Mouse (Mus musculus): ENCODE data around the gene Espnl. TPM values are rescaled to one million over a fixed set of nuclear protein-coding genes. Genes with fewer than 3 reads are reported as not detected.

The Espnl gene
- polyA plus RNA-seq, 1 experiment: not detected

DNA sequence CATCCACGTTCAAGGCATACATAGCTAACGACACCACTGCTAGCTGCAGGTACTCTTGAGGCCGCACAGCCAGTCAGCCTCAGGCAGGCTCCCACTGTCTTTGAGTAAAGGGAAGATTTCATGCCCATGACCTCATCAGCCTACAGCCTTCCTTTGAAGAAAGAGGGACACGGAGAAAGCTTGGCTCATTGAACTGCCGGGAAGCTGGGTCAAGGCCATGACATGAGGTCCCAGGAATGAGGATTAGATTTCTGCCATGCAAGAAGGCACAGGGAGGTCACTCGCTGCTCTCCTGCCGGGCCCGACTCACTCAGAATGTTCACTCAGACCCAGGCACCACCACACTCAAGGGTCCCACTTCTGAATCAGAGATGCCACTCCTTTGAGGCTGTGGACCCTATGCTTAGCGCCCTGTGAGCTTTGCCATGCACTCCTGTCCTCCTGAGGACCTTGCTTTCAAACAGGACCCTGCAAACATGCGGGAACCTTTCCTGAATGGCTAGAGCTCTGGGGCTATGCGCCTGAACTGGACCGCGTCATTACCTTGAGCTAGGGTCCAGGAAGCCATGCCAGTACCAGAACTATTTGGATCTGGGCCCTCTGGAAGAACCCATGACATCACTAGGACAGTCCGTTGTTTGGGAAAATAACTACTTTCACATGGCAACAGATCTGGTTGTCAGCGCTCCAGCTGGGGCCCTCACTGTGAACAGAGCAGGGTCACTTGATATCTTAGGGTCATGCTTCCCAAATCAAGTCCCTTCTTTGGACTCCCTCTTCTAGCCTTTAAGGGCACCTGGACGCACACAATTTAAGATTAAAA is 43.2 kb downstream of the Espnl start:
- Histone ChIP-seq H3K4me3 (ENCODE audit: insufficient read depth, low read depth, low read length) (no peak overlapping the region), H3K4me1 (ENCODE audit: control insufficient read depth, insufficient read depth, low read length) (peaks cover 13% of the 10 kb centered on the region), H3K27ac (ENCODE audit: insufficient read depth, low read depth, low read length) (no peak overlapping the region)
- 92% methylated on average over 16 of the region's 16 CpGs for WGBS
- TF ChIP-seq CTCF (IDR thresholded peaks at IDR 0.05; ENCODE audit: insufficient read depth, low read depth, low read length) (no peak), POLR2A (IDR thresholded peaks at IDR 0.05; ENCODE audit: insufficient read depth, low read depth, low read length) (no peak)

GRCm38 (mm10) chr1:91365816-91366214 is 43.9 kb downstream of the Espnl start:
- no peak overlapping the region for H3K27ac ChIP-seq (ENCODE audit: insufficient read depth, low read depth, low read length)
- 38% methylated on average over 8 of the region's 8 CpGs for WGBS
- H3K4me3 ChIP-seq (ENCODE audit: insufficient read depth, low read depth, low read length): peak overlapping the region; percentile 35; the same call in 1 of the 2 replicates
- TF ChIP-seq POLR2A (IDR thresholded peaks at IDR 0.05; ENCODE audit: insufficient read depth, low read depth, low read length) (no peak), CTCF (IDR thresholded peaks at IDR 0.05; ENCODE audit: insufficient read depth, low read depth, low read length) (no peak; the same call in 1 of the 2 replicates)
- peaks cover 17% of the 10 kb centered on the region for H3K4me1 ChIP-seq (ENCODE audit: control insufficient read depth, insufficient read depth, low read length)

GRCm38 (mm10) chr1:91366215-91367108 is 44.6 kb downstream of the Espnl start, which contains the start of gene Erfe:
Erfe (plus strand) TSS chr1:91366430.
- peak; percentile 56 for TF ChIP-seq CTCF (IDR thresholded peaks at IDR 0.05; ENCODE audit: insufficient read depth, low read depth, low read length)
- no peak for TF ChIP-seq POLR2A (IDR thresholded peaks at IDR 0.05; ENCODE audit: insufficient read depth, low read depth, low read length)
- H3K4me1 ChIP-seq (ENCODE audit: control insufficient read depth, insufficient read depth, low read length): peaks cover 17% of the 10 kb centered on the region
- no peak within 1 kb of the TSS for H3K27ac ChIP-seq (ENCODE audit: insufficient read depth, low read depth, low read length)
- peak within 1 kb of the TSS; percentile 35 for H3K4me3 ChIP-seq (ENCODE audit: insufficient read depth, low read depth, low read length)
- 4% methylated on average over 65 of the region's 68 CpGs for WGBS

- WGBS: 94% methylated on average over 3 of the region's 3 CpGs
- no peak overlapping the region for H3K4me3 ChIP-seq (ENCODE audit: insufficient read depth, low read depth, low read length)
- H3K4me1 ChIP-seq (ENCODE audit: control insufficient read depth, insufficient read depth, low read length): peaks cover 17% of the 10 kb centered on the region
- H3K27ac ChIP-seq (ENCODE audit: insufficient read depth, low read depth, low read length): no peak overlapping the region
- TF ChIP-seq POLR2A (IDR thresholded peaks at IDR 0.05; ENCODE audit: insufficient read depth, low read depth, low read length) (no peak), CTCF (IDR thresholded peaks at IDR 0.05; ENCODE audit: insufficient read depth, low read depth, low read length) (no peak)
These were observed 45.4 kb downstream of the Espnl start for GRCm38 (mm10) chr1:91367295-91367694.

DNA sequence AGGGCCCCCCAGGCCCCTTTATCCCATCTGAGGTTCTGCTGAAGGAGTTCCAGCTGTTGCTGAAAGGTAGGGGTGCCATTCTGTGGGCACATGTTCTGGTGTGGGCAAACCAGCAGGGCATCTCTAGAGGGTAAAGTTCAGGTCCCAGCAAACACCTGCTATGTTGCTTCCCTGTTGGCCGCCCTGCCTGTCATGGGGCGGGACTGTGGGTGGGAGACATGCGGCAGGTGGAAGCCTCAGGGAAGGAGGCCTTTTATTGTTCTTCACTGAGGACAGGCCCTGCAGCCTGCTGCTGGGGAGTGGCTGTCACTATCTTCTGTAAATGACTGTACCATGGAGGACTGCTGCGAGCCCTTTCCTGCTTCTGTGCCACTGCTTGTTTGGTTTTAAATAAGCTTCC is 47.5 kb downstream of the Espnl start:
- TF ChIP-seq POLR2A (IDR thresholded peaks at IDR 0.05; ENCODE audit: insufficient read depth, low read depth, low read length) (no peak), CTCF (IDR thresholded peaks at IDR 0.05; ENCODE audit: insufficient read depth, low read depth, low read length) (no peak)
- peaks cover 17% of the 10 kb centered on the region for H3K4me1 ChIP-seq (ENCODE audit: control insufficient read depth, insufficient read depth, low read length)
- H3K4me3 ChIP-seq (ENCODE audit: insufficient read depth, low read depth, low read length): no peak overlapping the region
- H3K27ac ChIP-seq (ENCODE audit: insufficient read depth, low read depth, low read length): no peak overlapping the region
- 62% methylated on average over 4 of the region's 4 CpGs for WGBS

- peaks cover 17% of the 10 kb centered on the region for H3K4me1 ChIP-seq (ENCODE audit: control insufficient read depth, insufficient read depth, low read length)
- 87% methylated on average over 23 of the region's 23 CpGs for WGBS
- TF ChIP-seq CTCF (IDR thresholded peaks at IDR 0.05; ENCODE audit: insufficient read depth, low read depth, low read length): no peak
- no peak for TF ChIP-seq POLR2A (IDR thresholded peaks at IDR 0.05; ENCODE audit: insufficient read depth, low read depth, low read length)
- no peak overlapping the region for H3K4me3 ChIP-seq (ENCODE audit: insufficient read depth, low read depth, low read length)
- no peak overlapping the region for H3K27ac ChIP-seq (ENCODE audit: insufficient read depth, low read depth, low read length)
These were observed 48.2 kb downstream of the Espnl start for GRCm38 (mm10) chr1:91370055-91370454.

DNA sequence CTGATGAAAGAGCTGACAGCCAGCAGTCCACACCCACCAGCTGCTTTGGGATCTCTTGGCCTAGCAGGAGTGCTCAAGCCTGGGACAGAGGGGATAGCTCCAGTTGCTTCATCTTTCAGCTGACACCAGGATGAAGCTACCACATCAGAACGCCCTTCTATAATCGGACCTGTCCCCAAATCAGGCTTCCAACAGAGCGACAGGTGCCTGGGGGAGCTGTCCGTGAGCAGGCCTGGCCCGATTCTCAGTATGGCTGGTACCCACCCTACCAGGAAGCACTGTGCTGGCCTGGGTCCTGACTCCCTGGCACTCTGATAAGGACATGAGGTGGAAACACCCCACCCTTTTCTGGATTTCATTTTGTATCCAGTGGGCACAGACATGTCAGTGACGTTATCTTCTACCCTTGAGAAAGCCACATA is 51.5 kb downstream of the Espnl start:
- H3K27ac ChIP-seq (ENCODE audit: insufficient read depth, low read depth, low read length): no peak overlapping the region
- WGBS: 93% methylated on average over 6 of the region's 6 CpGs
- no peak overlapping the region for H3K4me3 ChIP-seq (ENCODE audit: insufficient read depth, low read depth, low read length)
- H3K4me1 ChIP-seq (ENCODE audit: control insufficient read depth, insufficient read depth, low read length): 0 out of 2 replicates have a peak, but pooled peaks cover 7% of the 10 kb centered on the region
- TF ChIP-seq CTCF (IDR thresholded peaks at IDR 0.05; ENCODE audit: insufficient read depth, low read depth, low read length) (no peak), POLR2A (IDR thresholded peaks at IDR 0.05; ENCODE audit: insufficient read depth, low read depth, low read length) (no peak)

- TF ChIP-seq POLR2A (IDR thresholded peaks at IDR 0.05; ENCODE audit: insufficient read depth, low read depth, low read length) (no peak), CTCF (IDR thresholded peaks at IDR 0.05; ENCODE audit: insufficient read depth, low read depth, low read length) (no peak)
- H3K4me1 ChIP-seq (ENCODE audit: control insufficient read depth, insufficient read depth, low read length): peaks cover 4% of the 10 kb centered on the region
- no peak overlapping the region for H3K4me3 ChIP-seq (ENCODE audit: insufficient read depth, low read depth, low read length)
- 48% methylated on average over 7 of the region's 7 CpGs for WGBS
- H3K27ac ChIP-seq (ENCODE audit: insufficient read depth, low read depth, low read length): no peak overlapping the region
These were observed 58.7 kb downstream of the Espnl start for GRCm38 (mm10) chr1:91380453-91381090.
